Mouse (Mus musculus) MEL (cell line): ENCODE measurements at regions not wholly inside any gene's neighbourhood (a gene's known extent, or its start where the extent isn't known, plus 50 kb on each side); places are given as distances from the start of the nearest gene placed in this dataset.

Source experiments
- DNase-seq: peaks from one replicate; pipeline ENCODE4 v3.0.0; 2011; ENCODE audit warnings: low read depth, low spot score
- H3K27ac ChIP-seq: 2 replicates; pipeline ENCODE4 v1.5.1; 2012; ENCODE audit warnings: low read depth, mild to moderate bottlenecking, control low read depth, low read length, moderate library complexity; ENCODE audit not compliant: control insufficient read depth
- H3K27me3 ChIP-seq, 2 experiments: fragments of 150-350 bp in 1 of 2; sonication (generic) in 1 of 2; 2 replicates each; pipeline ENCODE4 v1.6.1; 2012; ENCODE audit warnings: low read length in 2 of 2, mild to moderate bottlenecking in 2 of 2, improper control_type of control experiment in 1 of 2, moderate library complexity in 1 of 2; ENCODE audit not compliant: insufficient read depth in 2 of 2, control insufficient read depth in 1 of 2
- H3K36me3 ChIP-seq, 2 experiments: 2 replicates each; pipeline ENCODE4 v1.6.1; 2012 to 2014; ENCODE audit warnings: low read length in 2 of 2, improper control_type of control experiment in 1 of 2, inconsistent platforms in 1 of 2, mild to moderate bottlenecking in 1 of 2; ENCODE audit not compliant: insufficient read depth in 2 of 2, control insufficient read depth in 1 of 2
- H3K4me1 ChIP-seq, 2 experiments: fragments of 150-350 bp in 1 of 2; sonication (generic) in 1 of 2; 2 replicates each; pipeline ENCODE4 v1.6.1; 2012; ENCODE audit warnings: low read length in 2 of 2, improper control_type of control experiment in 1 of 2, mild to moderate bottlenecking in 1 of 2; ENCODE audit not compliant: insufficient read depth in 2 of 2, control insufficient read depth in 1 of 2
- H3K4me3 ChIP-seq, 2 experiments: fragments of 150-350 bp in 1 of 2; sonication (generic) in 1 of 2; 2 replicates each; pipeline ENCODE4 v1.5.1; 2012; ENCODE audit warnings: low read depth in 2 of 2, low read length in 2 of 2, mild to moderate bottlenecking in 2 of 2, moderate library complexity in 2 of 2, control low read depth in 1 of 2, improper control_type of control experiment in 1 of 2; ENCODE audit not compliant: control insufficient read depth in 1 of 2, insufficient read depth in 1 of 2
- H3K79me2 ChIP-seq: 2 replicates; pipeline ENCODE4 v1.6.1; 2012; ENCODE audit warnings: mild to moderate bottlenecking, low read length, moderate library complexity; ENCODE audit not compliant: control insufficient read depth, poor library complexity, insufficient read depth
- H3K9ac ChIP-seq: 2 replicates; pipeline ENCODE4 v1.6.1; 2012; ENCODE audit warnings: low read depth, mild to moderate bottlenecking, control low read depth, low read length, moderate library complexity; ENCODE audit not compliant: control insufficient read depth, poor library complexity, severe bottlenecking
- H3K9me3 ChIP-seq: fragments of 150-350 bp; sonication (generic); replicated peaks from 2 replicates; pipeline ENCODE4 v1.6.1; 2012; ENCODE audit warnings: mild to moderate bottlenecking, low read length, improper control_type of control experiment, moderate library complexity; ENCODE audit not compliant: insufficient read depth
- BHLHE40 ChIP-seq: IDR thresholded peaks from 2 replicates; pipeline ENCODE4 v1.6.1; 2012; ENCODE audit warnings: low read depth, mild to moderate bottlenecking, inconsistent platforms, low read length, improper control_type of control experiment, borderline replicate concordance
- CHD1 ChIP-seq: IDR thresholded peaks from 2 replicates; pipeline ENCODE4 v1.6.1; 2012; ENCODE audit warnings: low read depth, mild to moderate bottlenecking, inconsistent platforms, low read length, improper control_type of control experiment
- E2F4 ChIP-seq: IDR thresholded peaks from 2 replicates; pipeline ENCODE4 v1.6.1; 2011; ENCODE audit warnings: low read depth, low read length, improper control_type of control experiment, borderline replicate concordance
- ELF1 ChIP-seq: IDR thresholded peaks from 2 replicates; pipeline ENCODE4 v1.6.1; 2014; ENCODE audit warnings: low read depth, mild to moderate bottlenecking, inconsistent platforms, low read length, improper control_type of control experiment, moderate library complexity
- GABPA ChIP-seq: IDR thresholded peaks from 2 replicates; pipeline ENCODE4 v1.6.1; 2012; ENCODE audit warnings: low read depth, mild to moderate bottlenecking, inconsistent platforms, low read length, improper control_type of control experiment, moderate library complexity
- GATA1 ChIP-seq: IDR thresholded peaks from 2 replicates; pipeline ENCODE4 v1.6.1; 2011; ENCODE audit warnings: low read depth, low read length, improper control_type of control experiment
- JUND ChIP-seq: IDR thresholded peaks from 2 replicates; pipeline ENCODE4 v1.6.1; 2011; ENCODE audit warnings: low read depth, mild to moderate bottlenecking, improper control_type of control experiment, low read length
- KAT2A ChIP-seq: conservative IDR thresholded peaks from 2 replicates; pipeline ENCODE4 v1.6.1; 2012; ENCODE audit warnings: low read depth, low read length, improper control_type of control experiment, inconsistent platforms
- MAFK ChIP-seq: IDR thresholded peaks from 2 replicates; pipeline ENCODE4 v1.6.1; 2011; ENCODE audit warnings: low read depth, mild to moderate bottlenecking, low read length, improper control_type of control experiment, borderline replicate concordance
- MAZ ChIP-seq: IDR thresholded peaks from 2 replicates; pipeline ENCODE4 v1.6.1; 2012; ENCODE audit warnings: low read depth, mild to moderate bottlenecking, inconsistent platforms, low read length, improper control_type of control experiment
- MXI1 ChIP-seq: IDR thresholded peaks from 2 replicates; pipeline ENCODE4 v1.6.1; 2011; ENCODE audit warnings: mild to moderate bottlenecking, low read depth, low read length, improper control_type of control experiment
- MYB ChIP-seq: IDR thresholded peaks from 2 replicates; pipeline ENCODE4 v1.6.1; 2011; ENCODE audit warnings: mild to moderate bottlenecking, low read depth, low read length, improper control_type of control experiment
- NELFE ChIP-seq: IDR thresholded peaks from 2 replicates; pipeline ENCODE4 v1.6.1; 2011; ENCODE audit warnings: low read depth, low read length, improper control_type of control experiment
- NRF1 ChIP-seq: IDR thresholded peaks from 2 replicates; pipeline ENCODE4 v1.6.1; 2014; ENCODE audit warnings: low read depth, mild to moderate bottlenecking, inconsistent platforms, low read length, improper control_type of control experiment, moderate library complexity; ENCODE audit not compliant: poor library complexity, insufficient read depth, severe bottlenecking
- POLR2AphosphoS5 ChIP-seq: IDR thresholded peaks from 2 replicates; pipeline ENCODE4 v1.6.1; 2012; ENCODE audit warnings: low read depth, borderline replicate concordance, mild to moderate bottlenecking, inconsistent platforms, low read length, moderate library complexity, mixed read lengths
- RCOR1 ChIP-seq: IDR thresholded peaks from 2 replicates; pipeline ENCODE4 v1.6.1; 2012; ENCODE audit warnings: low read depth, mild to moderate bottlenecking, inconsistent platforms, low read length, improper control_type of control experiment
- TAL1 ChIP-seq: IDR thresholded peaks from 2 replicates; pipeline ENCODE4 v1.6.1; 2012; ENCODE audit warnings: mild to moderate bottlenecking, inconsistent platforms, low read length, moderate library complexity, mixed read lengths
- TBP ChIP-seq: IDR thresholded peaks from 2 replicates; pipeline ENCODE4 v1.8.0; 2011; ENCODE audit warnings: low read depth, low read length, improper control_type of control experiment
- TCF12 ChIP-seq: IDR thresholded peaks from 2 replicates; pipeline ENCODE4 v1.6.1; 2014; ENCODE audit warnings: low read depth, mild to moderate bottlenecking, inconsistent platforms, low read length, improper control_type of control experiment, moderate library complexity
- UBTF ChIP-seq: IDR thresholded peaks from 2 replicates; pipeline ENCODE4 v1.6.1; 2012; ENCODE audit warnings: low read depth, mild to moderate bottlenecking, inconsistent platforms, low read length, improper control_type of control experiment, moderate library complexity, borderline replicate concordance; ENCODE audit not compliant: insufficient read depth
- USF1 ChIP-seq: IDR thresholded peaks from 2 replicates; pipeline ENCODE4 v1.6.1; 2014; ENCODE audit warnings: low read depth, mild to moderate bottlenecking, inconsistent platforms, low read length, improper control_type of control experiment, moderate library complexity
- USF2 ChIP-seq, 2 experiments: IDR thresholded peaks; 2 replicates each; pipeline ENCODE4 v1.6.1; 2011 to 2012; ENCODE audit warnings: improper control_type of control experiment in 2 of 2, low read length in 2 of 2, borderline replicate concordance in 1 of 2, inconsistent platforms in 1 of 2, low read depth in 1 of 2, mild to moderate bottlenecking in 1 of 2; ENCODE audit not compliant: insufficient read depth in 1 of 2
- ZC3H11A ChIP-seq: IDR thresholded peaks from 2 replicates; pipeline ENCODE4 v1.6.1; 2012; ENCODE audit warnings: low read depth, mild to moderate bottlenecking, inconsistent platforms, low read length, improper control_type of control experiment
- ZKSCAN1 ChIP-seq: IDR thresholded peaks from 2 replicates; pipeline ENCODE4 v1.6.1; 2012; ENCODE audit warnings: low read depth, mild to moderate bottlenecking, inconsistent platforms, low read length, improper control_type of control experiment, moderate library complexity
- ZNF384 ChIP-seq: IDR thresholded peaks from 2 replicates; pipeline ENCODE4 v1.6.1; 2012; ENCODE audit warnings: low read depth, mild to moderate bottlenecking, inconsistent platforms, low read length, improper control_type of control experiment

DNA sequence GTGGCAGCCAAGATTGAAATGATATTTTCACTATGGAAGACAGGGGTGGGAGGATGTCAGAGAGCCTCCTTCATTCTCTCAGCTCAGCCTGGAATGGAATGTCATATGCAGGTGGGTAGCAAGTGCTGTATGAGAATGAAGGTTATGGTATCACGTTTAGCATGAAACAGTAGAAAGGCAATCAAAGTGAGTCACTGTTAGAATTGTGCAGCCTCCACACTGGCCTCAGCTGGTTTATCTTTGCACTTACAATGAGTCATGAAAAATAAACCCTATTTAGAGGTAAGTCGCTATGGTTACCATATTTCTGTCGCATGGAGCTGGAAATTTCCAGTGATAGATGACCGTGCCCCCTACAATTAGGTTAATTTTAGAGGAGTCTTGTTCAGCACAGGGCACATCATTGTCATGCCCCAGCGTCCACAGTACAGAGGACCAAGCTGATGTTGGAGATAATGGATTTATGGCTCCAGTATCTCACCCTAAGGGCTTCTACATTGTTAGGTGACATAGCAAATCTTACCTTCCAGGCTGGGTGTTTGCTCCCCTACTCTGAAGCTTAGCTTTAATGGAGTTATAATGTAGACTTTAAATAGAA is 167.9 kb upstream of the Pard3b start:
- Histone ChIP-seq H3K79me2 (no peaks in the 10 kb centered on the region), H3K4me1 (no peaks in the 10 kb centered on the region), H3K9ac (no peak overlapping the region), H3K27ac (no peak overlapping the region), H3K27me3 (no peaks in the 10 kb centered on the region), H3K4me3 (no peak overlapping the region), H3K9me3 (no peaks in the 10 kb centered on the region), H3K36me3 (no peaks in the 10 kb centered on the region)
- DNase-seq = no peak
- TF ChIP-seq USF1 (no peak), KAT2A (no peak), ZC3H11A (no peak), TAL1 (no peak), ELF1 (no peak), NELFE (no peak), GATA1 (no peak), JUND (no peak), USF2 (IDR thresholded peaks at IDR 0.05; ENCODE audit: borderline replicate concordance in 1 of 2, insufficient read depth in 1 of 2, low read depth in 1 of 2, low read length in 2 of 2) (no peak), MAZ (no peak), ZKSCAN1 (no peak), ZNF384 (no peak), TBP (no peak), GABPA (no peak), CHD1 (no peak), MXI1 (no peak), E2F4 (no peak), MYB (no peak), UBTF (no peak), POLR2AphosphoS5 (no peak)

DNA sequence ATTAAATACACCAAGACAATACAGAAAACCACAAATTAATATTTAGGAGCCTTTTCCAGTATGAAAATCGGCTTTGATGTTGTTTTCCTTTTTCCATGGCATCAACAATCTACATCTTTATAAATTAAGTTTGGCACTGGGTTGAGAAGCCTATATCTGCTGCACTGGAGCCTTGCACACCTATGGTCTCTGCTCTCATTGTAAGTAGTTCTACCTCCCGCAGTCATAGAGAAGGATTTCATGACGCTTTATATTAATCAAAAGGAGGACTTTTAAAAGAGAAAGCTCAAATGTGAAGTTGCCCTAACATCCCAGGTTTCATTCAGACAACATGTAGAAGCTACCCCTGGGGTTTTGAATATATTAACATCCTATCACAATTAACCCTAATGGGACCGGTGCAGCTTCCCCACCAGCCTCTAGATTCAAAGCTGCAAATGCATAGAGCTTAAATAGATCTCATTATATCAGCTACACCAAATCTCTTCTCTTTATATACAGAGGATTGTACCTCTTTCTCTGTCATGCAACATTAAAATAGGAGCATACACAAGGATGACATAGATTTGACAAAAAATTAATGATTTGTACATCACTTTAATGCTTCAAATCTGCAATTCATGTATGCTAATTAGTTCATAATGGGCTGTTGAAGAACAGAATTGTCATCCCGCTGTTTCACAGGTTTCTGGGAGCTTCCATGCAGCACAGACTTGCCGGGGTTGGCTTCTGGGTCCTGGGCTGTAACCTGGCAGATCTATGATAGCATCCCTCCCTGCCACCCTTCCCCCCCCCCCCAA is 166.6 kb upstream of the Pard3b start:
- Histone ChIP-seq H3K36me3 (no peaks in the 10 kb centered on the region), H3K27ac (no peak overlapping the region), H3K9me3 (no peaks in the 10 kb centered on the region), H3K4me1 (no peaks in the 10 kb centered on the region)
- TF ChIP-seq NRF1 = no peak
- TF ChIP-seq BHLHE40 = no peak
- no peak for TF ChIP-seq MAFK
- TF ChIP-seq RCOR1 = no peak
- TF ChIP-seq JUND = no peak
- TF ChIP-seq TCF12 = no peak
- TF ChIP-seq, all 39 proteins: peak for 0
- DNase-seq = no peak
- H3K79me2 ChIP-seq = no peaks in the 10 kb centered on the region
- H3K9ac ChIP-seq = no peak overlapping the region
- no peak overlapping the region for H3K4me3 ChIP-seq
- H3K27me3 ChIP-seq = no peaks in the 10 kb centered on the region
